Mouse (Mus musculus): ENCODE results near the gene Isca2.

The Isca2 gene

GRCm38 (mm10) chr12:84819236-84820168 is 46.5 kb downstream of the Isca2 start:
- no peak for DNase-seq

GRCm38 (mm10) chr12:84823601-84824000 is 50.5 kb downstream of the Isca2 start:
- no peak for DNase-seq

- no peak for DNase-seq
Measured at GRCm38 (mm10) chr12:84824203-84824602, 51.2 kb downstream of the Isca2 start.

All from thymus, postnatal 36 days (tissue).